Mouse (Mus musculus) bone marrow, adult 2 months (tissue): ENCODE data around the gene Chka.

ENCODE experiments used
- CTCF ChIP-seq: fragments of 200-500 bp; IDR thresholded peaks from 2 replicates; pipeline ENCODE4 v1.5.1; 2011; ENCODE audit warnings: low read length, control low read depth; ENCODE audit not compliant: control insufficient read depth, insufficient read depth
- POLR2A ChIP-seq: fragments of 200-500 bp; IDR thresholded peaks from 2 replicates; pipeline ENCODE4 v1.6.1; 2011; ENCODE audit warnings: low read depth, mild to moderate bottlenecking, control low read depth, low read length, borderline replicate concordance; ENCODE audit not compliant: control insufficient read depth

GRCm38 (mm10) chr19:3897557-3897956, 46.0 kb downstream of the Chka start:
- TF ChIP-seq CTCF (no peak), POLR2A (no peak)
